Mouse (Mus musculus) retina, postnatal 7 days (tissue): ENCODE results near the gene Cfap43.
"Not testable (repeated sequence)": the region's sequence is repeated elsewhere in the genome, so short reads cannot be mapped to it uniquely, and the experiment has no call there.

Source experiments
- DNase-seq: peaks from one replicate; pipeline ENCODE4 v3.0.0-alpha.2; 2012; ENCODE audit warnings: low read depth, low spot score

Gene Cfap43

GRCm38 (mm10) chr19:47853951-47854795 is 64.9 kb downstream of the Cfap43 start:
- no peak for DNase-seq

DNA sequence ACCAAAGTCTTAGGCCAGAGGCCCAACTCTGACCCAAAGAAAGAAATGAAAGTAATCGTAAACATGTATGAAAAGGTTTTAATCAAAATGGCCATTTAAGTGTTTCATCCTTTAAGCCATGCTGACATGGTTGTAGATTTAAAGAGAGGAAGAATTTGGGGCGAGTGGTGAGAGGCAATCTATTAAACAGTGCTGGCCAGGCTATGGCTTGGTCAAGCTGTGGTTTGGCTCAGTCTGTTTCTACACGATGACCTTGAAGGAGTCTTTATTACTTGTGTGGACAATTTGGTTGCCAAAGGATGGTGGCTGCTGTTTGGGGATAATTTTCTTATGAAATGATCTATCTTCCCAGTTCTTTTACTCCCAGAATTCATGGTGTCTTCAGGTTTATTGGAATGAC is 66.0 kb downstream of the Cfap43 start:
- DNase-seq, result no peak

DNA sequence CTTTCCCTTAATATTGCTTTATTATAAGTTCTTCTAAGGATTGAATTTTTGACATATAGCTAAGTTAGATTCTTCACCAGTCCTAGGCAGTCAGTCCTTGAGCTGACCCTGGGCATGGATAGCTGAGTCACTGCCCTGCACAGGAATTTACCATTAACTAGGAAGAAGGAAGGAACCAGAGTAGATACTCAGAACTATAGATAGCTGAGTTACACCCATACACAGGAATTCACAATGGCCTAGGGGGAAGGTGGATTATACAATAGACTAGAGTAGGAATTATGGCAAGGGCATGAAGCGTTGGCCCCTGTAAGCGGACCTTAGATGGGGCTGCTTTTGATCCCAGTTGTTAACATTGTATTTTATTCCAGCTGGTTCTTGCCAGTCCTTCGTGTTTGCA is 67.0 kb downstream of the Cfap43 start:
- DNase-seq, result not testable (repeated sequence)

GRCm38 (mm10) chr19:47849735-47850134 is 69.4 kb downstream of the Cfap43 start:
- no peak for DNase-seq

DNA sequence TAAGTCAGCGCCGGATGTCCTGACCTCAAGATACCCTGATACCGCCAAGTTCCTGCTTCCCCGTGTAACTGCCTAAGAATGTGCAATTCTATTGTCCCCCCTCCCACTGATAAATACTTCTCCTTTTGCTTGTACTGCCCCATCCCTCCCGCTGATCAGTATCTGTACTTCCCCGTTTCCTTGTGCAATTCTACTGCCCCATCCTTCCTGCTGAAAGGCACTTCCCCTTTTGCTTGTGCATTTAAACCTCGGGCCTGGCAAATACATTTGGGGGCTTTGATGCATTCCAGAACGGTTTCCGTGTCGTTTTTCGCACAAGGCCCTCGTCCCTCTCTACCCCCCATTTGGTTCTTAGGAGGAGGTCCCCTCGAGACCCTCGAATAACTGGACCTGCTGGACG is 77.9 kb downstream of the Cfap43 start:
- not testable (repeated sequence) for DNase-seq

- no peak for DNase-seq
Measured at GRCm38 (mm10) chr19:47837527-47837901, 81.6 kb downstream of the Cfap43 start.

GRCm38 (mm10) chr19:47836701-47837526 is 82.2 kb downstream of the Cfap43 start:
- DNase-seq, result peak; percentile 47

- no peak for DNase-seq
Measured at GRCm38 (mm10) chr19:47835776-47836175, 83.3 kb downstream of the Cfap43 start.

DNA sequence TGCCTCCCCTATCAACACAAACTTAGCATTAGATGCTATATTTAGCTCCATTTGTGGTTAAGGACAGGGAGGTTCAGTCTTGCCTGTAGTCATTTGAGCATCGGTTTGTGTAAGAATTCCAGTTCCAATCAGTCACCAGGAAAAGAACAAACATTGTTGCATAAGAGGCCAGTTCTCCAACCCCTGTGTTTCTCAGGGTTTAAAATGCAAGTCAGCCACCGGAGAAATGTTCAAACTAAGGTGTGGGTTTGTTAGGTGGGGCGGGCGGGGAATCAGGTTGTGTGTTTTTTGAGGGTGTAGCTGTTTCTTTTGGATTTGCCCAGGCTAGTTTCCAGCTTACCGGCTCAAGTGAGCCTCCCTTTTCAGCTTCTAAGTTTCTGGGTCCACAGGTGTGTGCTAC is 84.5 kb downstream of the Cfap43 start:
- DNase-seq, result no peak

- no peak for DNase-seq
Measured at GRCm38 (mm10) chr19:47832316-47832715, 86.8 kb downstream of the Cfap43 start.

- no peak for DNase-seq
Measured at GRCm38 (mm10) chr19:47831111-47831510, 88.0 kb downstream of the Cfap43 start.

DNA sequence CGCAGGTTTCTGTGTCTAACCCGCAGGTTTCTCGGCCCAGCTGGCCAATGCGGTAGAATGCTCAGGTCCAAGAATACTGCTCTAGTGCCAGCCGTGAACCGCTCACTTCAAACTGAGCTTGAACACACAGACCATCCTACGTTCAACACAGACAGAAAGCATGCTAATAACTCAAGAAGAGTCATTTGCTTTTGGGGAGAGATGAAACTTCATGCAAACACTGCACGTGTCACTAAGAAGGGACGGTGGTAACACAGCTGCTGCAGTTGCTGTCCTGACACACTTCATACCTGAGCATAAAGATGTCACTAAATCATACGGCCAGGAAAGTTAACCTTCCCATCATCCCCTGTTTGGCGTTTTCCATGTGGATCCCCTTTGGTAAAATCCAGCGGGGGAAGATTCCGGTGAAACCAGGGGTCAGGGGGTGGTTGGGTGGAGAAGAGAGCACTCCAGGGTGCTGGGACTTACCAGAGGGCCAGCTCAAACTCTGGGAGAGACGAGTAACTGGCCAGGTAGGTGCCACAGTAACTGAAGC is 89.1 kb downstream of the Cfap43 start:
- no peak for DNase-seq

GRCm38 (mm10) chr19:47824026-47824425 is 95.1 kb downstream of the Cfap43 start:
- no peak for DNase-seq

DNA sequence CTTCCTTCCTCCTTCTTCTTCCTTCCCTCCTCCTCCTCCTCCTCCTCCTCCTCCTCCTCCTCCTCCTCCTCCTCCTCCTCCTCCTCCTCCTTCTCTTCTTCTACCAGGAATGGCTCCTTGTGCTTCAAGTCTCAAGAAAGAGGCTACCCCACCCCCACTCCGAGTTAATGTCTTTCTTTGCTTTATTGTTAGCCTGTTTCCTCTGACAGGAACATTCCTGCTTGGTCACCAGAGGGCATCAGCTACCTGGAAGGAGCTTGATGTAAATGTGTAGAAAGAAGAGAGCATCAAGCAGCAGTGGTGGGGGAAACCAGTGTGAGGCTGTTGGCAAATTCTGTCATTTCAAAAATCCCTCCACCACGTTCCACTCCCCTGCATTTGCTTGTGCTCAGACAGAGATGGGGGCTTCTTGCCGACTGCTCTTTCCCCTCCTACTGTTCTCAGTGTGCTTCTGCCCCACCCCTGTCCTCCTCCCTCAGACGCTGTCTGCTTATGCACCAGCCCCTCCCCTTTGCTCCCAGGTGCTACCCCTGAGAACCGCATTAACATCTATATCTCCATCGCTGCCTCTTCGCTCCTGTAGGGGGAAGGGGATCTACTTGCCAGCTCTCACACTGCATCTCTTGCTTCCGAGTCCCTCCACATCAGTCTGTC is 96.8 kb downstream of the Cfap43 start:
- DNase-seq, result no peak

DNA sequence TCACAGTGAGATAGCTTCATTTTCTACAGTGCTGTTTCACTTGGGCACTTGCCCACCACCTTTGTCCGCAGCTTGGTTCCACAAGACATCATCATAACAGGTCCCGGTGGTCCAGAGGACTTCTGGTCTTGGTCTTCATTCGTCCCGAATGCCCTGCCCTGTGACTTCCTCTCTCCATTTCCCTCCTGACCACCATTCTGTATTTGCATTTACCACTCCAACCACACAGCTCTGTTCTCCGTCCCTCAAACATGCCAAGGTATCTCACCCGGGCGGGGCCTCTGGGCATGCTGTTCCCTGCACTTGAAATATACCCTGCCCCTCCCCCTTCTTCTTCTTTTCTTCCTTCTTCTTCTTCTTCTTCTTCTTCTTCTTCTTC is 97.6 kb downstream of the Cfap43 start:
- DNase-seq, result no peak

- peak; percentile 68 for DNase-seq
Measured at GRCm38 (mm10) chr19:47820832-47821493, 98.1 kb downstream of the Cfap43 start.

DNA sequence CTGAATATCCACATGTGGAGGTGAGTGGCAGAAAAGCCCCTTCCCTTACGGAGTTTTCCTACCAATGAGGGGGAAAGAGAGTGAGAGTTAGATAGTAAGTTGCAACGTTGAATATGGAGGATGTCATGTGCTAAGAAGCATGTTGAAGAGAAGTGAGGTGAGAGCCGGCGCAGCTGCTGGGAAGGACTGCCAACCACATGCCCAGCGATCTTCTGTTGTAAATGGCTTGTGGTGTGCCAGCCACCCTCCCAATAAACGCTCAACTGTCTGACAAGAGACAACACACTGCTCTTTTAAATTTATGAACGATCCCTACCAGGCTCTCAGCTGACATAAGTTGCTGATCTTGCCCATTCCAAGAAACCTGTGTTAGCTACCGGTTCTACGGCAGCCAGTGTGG is 101.4 kb downstream of the Cfap43 start:
- DNase-seq, result no peak

DNA sequence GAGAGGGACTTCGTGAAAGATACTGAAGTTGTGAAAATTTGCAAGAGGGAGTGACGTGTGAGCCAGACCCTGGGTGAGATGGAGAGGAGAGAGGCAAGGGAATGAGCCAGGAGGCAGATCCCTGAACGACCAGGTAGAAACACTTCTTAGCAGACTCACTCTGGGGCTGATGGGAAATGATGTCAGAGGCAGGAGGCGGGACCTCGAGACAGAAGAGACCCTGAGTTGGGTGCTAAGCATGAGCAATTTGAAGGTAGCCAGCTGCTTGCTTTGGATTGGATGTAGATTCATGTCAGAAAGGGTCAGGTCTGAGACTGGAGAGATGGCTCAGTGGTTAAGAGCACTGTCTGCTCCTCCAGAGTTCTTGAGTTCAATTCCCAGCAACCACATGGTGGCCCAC is 104.4 kb downstream of the Cfap43 start:
- no peak for DNase-seq

DNA sequence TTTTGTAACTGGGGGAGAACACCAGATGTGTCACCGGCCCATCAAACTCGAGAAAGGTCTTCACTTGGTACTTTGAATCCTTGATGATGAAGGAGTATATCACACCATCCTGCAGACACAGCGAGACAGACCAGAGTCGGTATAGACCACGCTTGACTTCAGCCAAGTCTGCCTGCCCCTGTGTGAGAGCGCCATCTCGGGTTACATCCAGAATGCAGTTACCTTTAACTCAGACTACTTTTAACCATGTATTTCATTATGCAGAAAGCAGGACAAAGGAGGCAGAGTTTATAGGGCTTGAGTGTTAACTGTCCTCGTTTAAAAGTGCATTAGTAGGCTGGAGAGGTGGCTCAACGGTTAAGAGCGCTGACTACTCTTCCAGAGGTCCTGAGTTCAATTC is 107.0 kb downstream of the Cfap43 start:
- no peak for DNase-seq

DNA sequence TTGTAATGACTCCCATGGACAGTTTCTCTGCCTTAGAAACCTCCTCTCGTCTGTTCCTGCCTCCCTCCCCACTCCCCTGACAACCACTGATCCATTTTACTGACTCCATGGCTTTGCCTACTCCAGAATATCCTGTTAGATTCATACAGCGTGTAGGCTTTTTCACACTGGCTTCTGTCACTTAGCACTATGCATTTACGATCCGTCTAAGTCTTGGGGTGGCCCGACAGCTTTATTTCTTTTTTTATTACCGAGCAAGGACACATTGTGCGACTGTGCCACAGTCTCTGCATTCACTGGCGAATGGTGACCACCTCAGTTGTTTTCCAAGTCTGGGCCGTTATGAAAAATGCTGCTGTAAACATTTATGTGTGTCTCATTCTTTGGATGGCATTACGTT is 120.5 kb downstream of the Cfap43 start:
- no peak for DNase-seq

DNA sequence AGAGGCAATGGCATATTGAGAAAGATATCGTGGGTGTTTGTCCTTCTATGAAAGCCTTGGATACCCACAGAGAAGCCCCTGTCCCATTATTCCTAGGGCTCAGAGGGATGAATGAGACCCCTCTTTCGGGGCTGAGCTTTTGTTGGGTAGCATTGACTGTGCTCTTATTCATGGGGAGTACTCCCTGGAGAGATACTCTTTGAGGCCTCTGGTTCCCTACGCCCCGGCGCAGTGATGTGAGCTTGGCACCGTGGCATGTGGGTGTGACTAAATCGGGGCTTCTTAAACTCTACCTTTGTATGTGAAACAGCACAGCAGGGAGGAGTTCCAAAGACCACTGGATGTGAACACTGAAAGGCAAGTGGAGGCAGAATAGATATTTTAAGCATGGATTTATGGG is 122.4 kb downstream of the Cfap43 start:
- DNase-seq, result no peak
